Mouse (Mus musculus) urinary bladder, adult 2 months (tissue): ENCODE data around the gene Pms1. TPM values are rescaled to one million over a fixed set of nuclear protein-coding genes. Genes with fewer than 3 reads are reported as not detected.

Experiments
- DNase-seq: peaks from one replicate; pipeline ENCODE4 v3.0.0; 2022; ENCODE audit warnings: low spot score
- polyA plus RNA-seq: library from polyadenylated mRNA; depleted of rRNA; stranded (reverse); fragments of >200 nt; gene quantifications from 2 replicates; pipeline ENCODE4 v1.2.3, GENCODE M21; 2012; rRNA removed

Gene Pms1
- polyA plus RNA-seq, 1 experiment, result 2.5 TPM

DNA sequence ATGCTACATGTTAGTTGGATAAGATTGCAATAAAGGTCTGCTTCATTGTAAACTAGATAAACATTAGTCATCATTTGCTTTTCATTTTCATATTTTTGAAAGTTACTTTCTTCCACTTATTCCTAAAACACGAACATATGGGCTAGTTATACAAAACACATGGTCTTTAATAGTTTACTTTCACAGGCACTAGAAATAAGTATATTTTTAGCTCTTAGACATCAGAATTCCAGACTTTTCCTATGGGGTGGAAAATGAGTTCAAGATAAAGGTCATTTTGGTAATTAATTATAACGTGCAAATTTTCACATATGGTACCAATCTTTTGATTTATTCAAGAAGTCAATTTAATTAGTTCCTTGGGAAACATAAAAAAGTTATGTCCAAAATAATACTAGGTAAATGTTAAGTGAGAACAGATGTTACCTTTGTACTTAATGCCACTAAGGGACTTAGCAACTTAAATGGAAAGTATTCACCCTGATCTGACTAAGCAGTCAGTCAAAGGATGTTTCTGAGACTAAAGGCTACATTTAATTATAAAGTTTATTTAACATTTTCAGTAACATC, 95.1 kb downstream of the Pms1 start:
- DNase-seq, result no peak

DNA sequence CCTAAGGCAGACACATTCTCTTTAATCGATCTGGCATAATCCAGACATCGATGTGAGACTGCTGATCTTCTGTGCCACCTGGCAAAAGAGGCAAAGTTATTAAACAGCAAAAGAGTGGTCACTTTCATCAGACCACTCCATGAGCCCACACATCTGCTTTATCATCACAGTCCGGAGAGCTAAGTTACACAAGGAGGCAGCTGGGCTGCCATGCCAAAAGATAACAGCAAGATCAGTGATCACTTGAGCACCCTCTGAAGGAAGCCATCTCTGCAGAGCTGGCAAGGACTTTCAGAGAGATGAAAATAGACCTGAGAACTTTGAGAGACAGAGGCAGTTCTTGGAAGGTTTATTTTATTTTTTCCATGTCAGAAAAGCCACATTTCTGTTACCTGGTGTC, 102.3 kb downstream of the Pms1 start:
- no peak for DNase-seq

DNA sequence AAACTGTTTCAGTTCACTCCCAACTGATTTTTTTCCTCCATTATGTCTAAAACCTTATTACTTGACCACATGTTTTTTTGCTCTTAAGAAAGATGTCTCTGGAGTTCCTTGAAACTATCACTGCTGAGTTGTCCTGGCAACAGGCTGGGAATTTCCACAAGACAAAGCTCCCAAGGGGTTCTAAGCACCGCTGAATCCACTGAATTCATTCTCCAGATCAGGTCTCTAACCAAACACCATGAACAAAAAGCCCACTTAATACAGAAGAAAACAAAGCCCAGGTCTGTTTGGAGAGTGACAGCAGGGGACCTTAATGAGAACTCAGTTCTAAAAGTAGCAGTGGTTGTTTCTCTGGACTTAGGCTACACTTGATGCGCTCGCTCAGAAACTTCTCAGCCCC, 105.6 kb downstream of the Pms1 start:
- no peak for DNase-seq

DNA sequence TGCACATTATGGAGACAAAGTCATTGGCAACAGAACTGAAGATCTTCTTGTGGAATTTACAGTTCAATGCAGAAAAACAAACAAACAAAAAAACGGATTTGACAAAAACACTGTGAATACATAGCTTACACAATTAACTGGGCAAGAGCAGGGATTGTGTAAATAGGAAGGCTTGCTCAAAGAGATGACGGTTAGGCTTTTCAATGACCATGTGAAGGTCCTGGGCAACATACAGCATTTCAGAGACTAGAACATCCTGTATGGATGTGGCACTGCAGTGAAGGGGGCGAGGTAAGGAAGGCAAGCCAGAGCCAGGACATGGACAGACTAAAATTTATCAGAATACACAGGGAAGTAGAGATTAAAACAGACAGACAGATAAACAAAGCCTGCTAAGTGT, 107.2 kb downstream of the Pms1 start:
- no peak for DNase-seq

DNA sequence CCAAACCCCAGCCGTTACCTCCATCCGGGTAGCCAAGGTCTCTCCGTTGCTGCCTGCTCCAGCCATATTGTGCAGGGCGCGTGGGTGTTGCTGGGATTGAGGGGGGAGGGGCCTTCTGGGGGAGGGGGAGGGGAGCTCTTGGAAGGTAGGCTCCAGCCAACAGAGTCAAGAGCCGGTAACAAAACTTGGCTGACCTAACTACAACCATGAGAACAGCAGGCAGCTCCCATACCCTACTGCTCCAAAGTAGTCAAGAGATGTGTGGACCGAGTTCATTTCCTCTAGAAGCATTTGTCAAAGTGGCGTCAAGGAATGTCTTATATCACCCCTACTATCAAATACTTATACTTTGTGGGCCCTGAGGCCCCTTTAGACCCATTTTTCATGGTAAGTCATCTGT, 109.3 kb downstream of the Pms1 start, which contains the start of gene 1700019A02Rik:
1700019A02Rik (minus strand) TSS at position 101 of the 400 bp plus-strand sequence.
- DNase-seq, result no peak

DNA sequence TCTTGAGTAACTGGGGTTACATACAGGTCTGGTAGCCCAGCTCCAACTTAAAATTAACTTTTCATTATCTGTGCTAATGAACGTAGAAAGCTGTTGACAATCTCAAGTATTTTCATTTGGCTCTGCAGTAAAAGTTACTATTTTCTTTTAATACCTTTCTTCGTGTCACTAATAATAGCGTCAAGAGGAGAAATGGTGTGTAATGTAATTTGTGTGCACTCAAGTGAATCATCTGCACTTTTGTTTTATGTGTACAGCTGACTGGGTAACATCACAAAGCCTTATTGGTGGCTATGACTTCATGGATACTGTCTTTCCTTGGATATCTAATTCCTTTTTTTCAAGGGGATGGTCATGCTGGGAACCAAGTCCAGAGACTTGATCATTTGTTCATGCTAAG, 110.5 kb downstream of the Pms1 start:
- no peak for DNase-seq

DNA sequence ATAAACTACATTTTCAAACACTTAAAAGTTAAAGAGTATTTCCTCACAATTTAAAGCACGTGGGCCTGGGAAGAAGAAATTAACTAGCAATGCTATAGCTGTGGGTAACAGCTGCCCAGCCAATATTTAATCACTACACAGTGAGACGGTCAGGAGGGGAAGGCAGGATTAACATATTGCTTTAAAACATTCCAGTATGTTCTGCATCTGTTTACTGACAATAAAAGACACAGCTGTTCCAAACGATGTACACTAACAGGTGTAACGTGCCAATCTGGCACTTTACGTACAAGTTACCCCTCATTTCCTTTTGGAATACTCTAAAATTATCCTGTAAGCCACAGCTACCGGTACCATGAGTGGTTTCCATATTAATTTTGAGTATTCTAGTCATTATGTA, 139.1 kb downstream of the Pms1 start:
- no peak for DNase-seq

Other genes starting within 250 kb of the Pms1 start
- 0.21 and 0.27 TPM in 2 replicates for gene Mstn, start 235.4 kb downstream of the Pms1 start, polyA plus RNA-seq
- not detected in 2 replicates for gene 1700019A02Rik, start 109.4 kb downstream of the Pms1 start, polyA plus RNA-seq
- gene Ormdl1, start 77 bp upstream of the Pms1 start, polyA plus RNA-seq, result 34.4 and 43.8 TPM in 2 replicates
- not detected in 2 replicates for gene Gm28778, start 93 bp upstream of the Pms1 start, polyA plus RNA-seq
- 20.4 and 21.5 TPM in 2 replicates for gene Osgepl1, start 16.6 kb upstream of the Pms1 start, polyA plus RNA-seq
- not detected in 2 replicates for gene Asdurf, start 55.6 kb upstream of the Pms1 start, polyA plus RNA-seq
- 0.07 TPM in 1 of 2 replicates, not detected in the other for gene Gm28551, start 55.6 kb upstream of the Pms1 start, polyA plus RNA-seq
- 31.2 and 34.7 TPM in 2 replicates for gene Asnsd1, start 55.7 kb upstream of the Pms1 start, polyA plus RNA-seq